Mouse (Mus musculus): ENCODE data around the gene Fam189a1. TPM values are rescaled to one million over a fixed set of nuclear protein-coding genes. Genes with fewer than 3 reads are reported as not detected.

The Fam189a1 gene
- polyA plus RNA-seq, 3 experiments from 2014 or later = 0.35 to 0.88 TPM; not detected in 1

GRCm38 (mm10) chr7:64872743-64873241 lies 283.6 kb downstream of the Fam189a1 start, which contains the start of gene Nsmce3:
TSS of gene Nsmce3 (minus strand) at chr7:64872997.
- peak; percentile 91 for ATAC-seq

- ATAC-seq = peak; percentile 52
Measured at GRCm38 (mm10) chr7:64871987-64872742, 284.2 kb downstream of the Fam189a1 start.

- no peak for ATAC-seq
Measured at GRCm38 (mm10) chr7:64869549-64870065, 286.8 kb downstream of the Fam189a1 start.

GRCm38 (mm10) chr7:64863538-64863937 lies 292.8 kb downstream of the Fam189a1 start:
- no peak for ATAC-seq

GRCm38 (mm10) chr7:64862978-64863377 lies 293.4 kb downstream of the Fam189a1 start:
- no peak for ATAC-seq

- no peak for ATAC-seq
Measured at GRCm38 (mm10) chr7:64856526-64857082, 299.8 kb downstream of the Fam189a1 start.

- ATAC-seq = no peak
Measured at GRCm38 (mm10) chr7:64855976-64856375, 300.4 kb downstream of the Fam189a1 start.

GRCm38 (mm10) chr7:64855389-64855927 lies 300.9 kb downstream of the Fam189a1 start:
- ATAC-seq = no peak

- ATAC-seq = no peak
Measured at GRCm38 (mm10) chr7:64850791-64851190, 305.6 kb downstream of the Fam189a1 start.

GRCm38 (mm10) chr7:64847366-64847899 lies 308.9 kb downstream of the Fam189a1 start:
- no peak for ATAC-seq

GRCm38 (mm10) chr7:64846061-64846460 lies 310.3 kb downstream of the Fam189a1 start:
- ATAC-seq = no peak

GRCm38 (mm10) chr7:64840946-64841659 lies 315.3 kb downstream of the Fam189a1 start:
- ATAC-seq = no peak

- ATAC-seq = no peak
Measured at GRCm38 (mm10) chr7:64840576-64840895, 315.8 kb downstream of the Fam189a1 start.

- no peak for ATAC-seq
Measured at GRCm38 (mm10) chr7:64839801-64840575, 316.4 kb downstream of the Fam189a1 start.

- ATAC-seq = no peak
Measured at GRCm38 (mm10) chr7:64839281-64839680, 317.1 kb downstream of the Fam189a1 start.

GRCm38 (mm10) chr7:64830214-64830995 lies 326.0 kb downstream of the Fam189a1 start:
- no peak for ATAC-seq

GRCm38 (mm10) chr7:64821081-64821480 lies 335.3 kb downstream of the Fam189a1 start:
- ATAC-seq = no peak

GRCm38 (mm10) chr7:64819683-64820082 lies 336.7 kb downstream of the Fam189a1 start:
- ATAC-seq = no peak

GRCm38 (mm10) chr7:64808876-64809275 lies 347.5 kb downstream of the Fam189a1 start:
- no peak for ATAC-seq

GRCm38 (mm10) chr7:64805100-64805499 lies 351.3 kb downstream of the Fam189a1 start:
- ATAC-seq = no peak

GRCm38 (mm10) chr7:64795554-64795953 lies 360.8 kb downstream of the Fam189a1 start:
- no peak for ATAC-seq

Measured in inflammation-experienced regulatory T-cells, adult 6 months (primary cell).